Mouse (Mus musculus): ENCODE data around the gene Camta1.

The Camta1 gene

GRCm38 (mm10) chr4:151576291-151577108 lies 285.2 kb downstream of the Camta1 start:
- Histone ChIP-seq H3K9me3 (ENCODE audit: low read length) (no peaks in the 10 kb centered on the region), H3K4me1 (replicated peaks; ENCODE audit: low read depth, low read length) (no peaks in the 10 kb centered on the region), H3K4me3 (replicated peaks; ENCODE audit: low read length) (no peak overlapping the region), H3K36me3 (ENCODE audit: insufficient read depth, low read length) (no peaks in the 10 kb centered on the region), H3K27me3 (ENCODE audit: insufficient read depth, low read length) (no peaks in the 10 kb centered on the region)
- TF ChIP-seq NANOG (IDR thresholded peaks at IDR 0.05; ENCODE audit: borderline replicate concordance, low read length) (no peak), CTCF (conservative IDR thresholded peaks at IDR 0.05; ENCODE audit: low read length) (no peak), POU5F1 (IDR thresholded peaks at IDR 0.05; ENCODE audit: borderline replicate concordance, low read length) (no peak)

GRCm38 (mm10) chr4:151572716-151573115 lies 289.0 kb downstream of the Camta1 start:
- H3K4me3 ChIP-seq (replicated peaks; ENCODE audit: low read length): no peak overlapping the region
- no peak for TF ChIP-seq POU5F1 (IDR thresholded peaks at IDR 0.05; ENCODE audit: borderline replicate concordance, low read length)

GRCm38 (mm10) chr4:151569586-151569985 lies 292.1 kb downstream of the Camta1 start:
- H3K27me3 ChIP-seq (ENCODE audit: insufficient read depth, low read length): peaks cover 2% of the 10 kb centered on the region; the same call in 1 of the 2 replicates
- H3K36me3 ChIP-seq (ENCODE audit: insufficient read depth, low read length): no peaks in the 10 kb centered on the region
- no peaks in the 10 kb centered on the region for H3K9me3 ChIP-seq (ENCODE audit: low read length)
- no peak overlapping the region for H3K4me3 ChIP-seq (replicated peaks; ENCODE audit: low read length)
- TF ChIP-seq NANOG (IDR thresholded peaks at IDR 0.05; ENCODE audit: borderline replicate concordance, low read length): no peak
- no peak for TF ChIP-seq CTCF (conservative IDR thresholded peaks at IDR 0.05; ENCODE audit: low read length)
- TF ChIP-seq POU5F1 (IDR thresholded peaks at IDR 0.05; ENCODE audit: borderline replicate concordance, low read length): no peak
- H3K4me1 ChIP-seq (replicated peaks; ENCODE audit: low read depth, low read length): no peaks in the 10 kb centered on the region

More at GRCm38 (mm10) chr4:151572716-151573115, 289.0 kb downstream of the Camta1 start:
- Histone ChIP-seq H3K36me3 (ENCODE audit: insufficient read depth, low read length) (no peaks in the 10 kb centered on the region), H3K27me3 (ENCODE audit: insufficient read depth, low read length) (no peaks in the 10 kb centered on the region), H3K4me1 (replicated peaks; ENCODE audit: low read depth, low read length) (no peaks in the 10 kb centered on the region), H3K9me3 (ENCODE audit: low read length) (no peaks in the 10 kb centered on the region)

DNA sequence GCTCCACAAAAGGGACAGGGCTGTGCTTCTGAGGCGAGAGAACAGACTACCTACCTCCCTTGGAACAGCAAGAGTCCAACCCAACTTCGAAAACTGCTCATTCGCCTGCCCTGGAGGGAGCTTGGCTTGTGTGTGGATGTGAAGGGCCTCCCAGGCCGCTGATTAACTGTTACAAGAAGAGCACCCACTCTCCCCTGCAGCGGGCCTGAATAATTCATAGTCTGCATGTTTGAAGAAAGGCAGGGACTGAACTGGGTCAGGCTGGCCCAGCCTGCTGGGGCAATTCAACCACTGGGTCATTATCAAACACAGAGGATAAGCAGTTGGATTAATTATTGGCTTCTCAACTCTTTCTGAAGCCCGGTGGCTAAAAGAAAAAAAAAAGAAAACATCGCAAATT lies 292.8 kb downstream of the Camta1 start:
- Histone ChIP-seq H3K4me3 (replicated peaks; ENCODE audit: low read length) (no peak overlapping the region), H3K9me3 (ENCODE audit: low read length) (no peaks in the 10 kb centered on the region), H3K4me1 (replicated peaks; ENCODE audit: low read depth, low read length) (no peaks in the 10 kb centered on the region), H3K27me3 (ENCODE audit: insufficient read depth, low read length) (peaks cover 2% of the 10 kb centered on the region; the same call in 1 of the 2 replicates), H3K36me3 (ENCODE audit: insufficient read depth, low read length) (no peaks in the 10 kb centered on the region)
- no peak for TF ChIP-seq POU5F1 (IDR thresholded peaks at IDR 0.05; ENCODE audit: borderline replicate concordance, low read length)
- TF ChIP-seq CTCF (conservative IDR thresholded peaks at IDR 0.05; ENCODE audit: low read length): no peak
- TF ChIP-seq NANOG (IDR thresholded peaks at IDR 0.05; ENCODE audit: borderline replicate concordance, low read length): no peak

DNA sequence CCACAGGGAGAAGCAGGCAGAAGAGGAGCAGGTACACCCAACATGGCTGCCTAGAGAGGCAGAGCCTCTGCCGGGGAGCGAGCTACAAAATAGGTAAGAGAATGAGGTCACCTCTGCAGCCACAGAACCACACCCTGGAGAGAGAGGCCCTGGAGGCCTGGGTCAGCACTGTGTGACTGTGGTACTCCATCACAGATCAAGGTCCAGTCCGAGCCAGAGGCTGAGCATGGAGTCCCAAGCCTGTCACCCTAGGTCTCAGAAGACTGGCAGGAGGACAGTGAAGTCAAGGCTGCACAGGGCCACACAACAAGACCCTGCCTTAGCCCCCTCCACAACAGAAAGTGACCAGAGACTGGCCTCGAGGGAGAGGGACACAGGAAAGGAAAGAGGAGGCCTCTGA lies 294.6 kb downstream of the Camta1 start:
- no peaks in the 10 kb centered on the region for H3K9me3 ChIP-seq (ENCODE audit: low read length)

DNA sequence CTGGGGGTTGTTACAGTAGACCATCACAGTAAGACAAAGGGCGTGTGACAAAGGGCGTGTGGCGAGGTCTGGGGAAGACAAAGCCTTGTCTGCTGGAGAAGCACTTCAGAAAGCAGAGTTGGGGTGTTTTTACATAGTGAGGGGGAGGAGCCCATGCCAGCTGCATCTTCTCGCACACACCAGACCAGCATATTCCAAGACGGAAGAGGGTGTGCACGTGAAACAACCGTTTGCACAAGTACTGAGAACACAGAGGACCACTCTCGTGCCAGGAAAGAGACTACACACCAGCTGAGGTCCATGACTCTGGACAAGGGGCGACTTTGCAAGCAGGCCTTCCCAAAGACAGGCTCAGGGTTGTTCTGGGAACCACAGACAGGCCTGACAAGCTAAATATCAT lies 306.2 kb downstream of the Camta1 start:
- TF ChIP-seq CTCF (conservative IDR thresholded peaks at IDR 0.05; ENCODE audit: low read length) (no peak), POU5F1 (IDR thresholded peaks at IDR 0.05; ENCODE audit: borderline replicate concordance, low read length) (no peak), NANOG (IDR thresholded peaks at IDR 0.05; ENCODE audit: borderline replicate concordance, low read length) (no peak)
- H3K4me3 ChIP-seq (replicated peaks; ENCODE audit: low read length): no peak overlapping the region
- no peaks in the 10 kb centered on the region for H3K27me3 ChIP-seq (ENCODE audit: insufficient read depth, low read length)
- H3K36me3 ChIP-seq (ENCODE audit: insufficient read depth, low read length): no peaks in the 10 kb centered on the region
- no peaks in the 10 kb centered on the region for H3K4me1 ChIP-seq (replicated peaks; ENCODE audit: low read depth, low read length)
- no peaks in the 10 kb centered on the region for H3K9me3 ChIP-seq (ENCODE audit: low read length)

More for the DNA sequence above, 294.6 kb downstream of the Camta1 start:
- Histone ChIP-seq H3K27me3 (ENCODE audit: insufficient read depth, low read length) (peaks cover 2% of the 10 kb centered on the region; the same call in 1 of the 2 replicates), H3K36me3 (ENCODE audit: insufficient read depth, low read length) (no peaks in the 10 kb centered on the region), H3K4me1 (replicated peaks; ENCODE audit: low read depth, low read length) (no peaks in the 10 kb centered on the region), H3K4me3 (replicated peaks; ENCODE audit: low read length) (no peak overlapping the region)
- TF ChIP-seq POU5F1 (IDR thresholded peaks at IDR 0.05; ENCODE audit: borderline replicate concordance, low read length) (no peak), CTCF (conservative IDR thresholded peaks at IDR 0.05; ENCODE audit: low read length) (no peak), NANOG (IDR thresholded peaks at IDR 0.05; ENCODE audit: borderline replicate concordance, low read length) (no peak)

DNA sequence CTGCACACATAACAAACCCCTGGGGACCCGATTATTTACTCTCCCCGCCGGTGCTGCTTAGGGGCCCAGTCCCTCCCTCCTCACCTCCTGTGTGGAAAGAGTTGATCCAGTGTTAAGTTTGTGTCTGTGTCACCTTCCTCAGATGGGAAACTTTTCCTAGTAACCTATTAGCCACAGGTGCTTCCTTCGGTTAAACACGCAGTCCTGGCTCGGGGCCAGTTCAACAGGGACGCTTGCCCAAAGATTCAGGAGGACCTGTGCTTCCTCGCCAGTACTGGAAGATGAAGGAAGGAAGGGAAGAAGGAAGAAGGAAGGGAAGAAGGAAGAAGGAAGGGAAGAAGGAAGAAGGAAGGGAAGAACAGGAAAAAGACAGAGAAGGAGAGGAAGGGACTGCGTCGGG lies 312.2 kb downstream of the Camta1 start:
- TF ChIP-seq CTCF (conservative IDR thresholded peaks at IDR 0.05; ENCODE audit: low read length) (no peak), POU5F1 (IDR thresholded peaks at IDR 0.05; ENCODE audit: borderline replicate concordance, low read length) (no peak), NANOG (IDR thresholded peaks at IDR 0.05; ENCODE audit: borderline replicate concordance, low read length) (no peak)
- Histone ChIP-seq H3K36me3 (ENCODE audit: insufficient read depth, low read length) (no peaks in the 10 kb centered on the region), H3K27me3 (ENCODE audit: insufficient read depth, low read length) (no peaks in the 10 kb centered on the region), H3K9me3 (ENCODE audit: low read length) (no peaks in the 10 kb centered on the region), H3K4me3 (replicated peaks; ENCODE audit: low read length) (no peak overlapping the region), H3K4me1 (replicated peaks; ENCODE audit: low read depth, low read length) (no peaks in the 10 kb centered on the region)

GRCm38 (mm10) chr4:151545452-151545851 lies 316.2 kb downstream of the Camta1 start:
- no peaks in the 10 kb centered on the region for H3K36me3 ChIP-seq (ENCODE audit: insufficient read depth, low read length)
- H3K4me1 ChIP-seq (replicated peaks; ENCODE audit: low read depth, low read length): peaks cover 4% of the 10 kb centered on the region
- TF ChIP-seq NANOG (IDR thresholded peaks at IDR 0.05; ENCODE audit: borderline replicate concordance, low read length) (no peak), POU5F1 (IDR thresholded peaks at IDR 0.05; ENCODE audit: borderline replicate concordance, low read length) (no peak), CTCF (conservative IDR thresholded peaks at IDR 0.05; ENCODE audit: low read length) (no peak)
- H3K9me3 ChIP-seq (ENCODE audit: low read length): no peaks in the 10 kb centered on the region
- H3K4me3 ChIP-seq (replicated peaks; ENCODE audit: low read length): no peak overlapping the region
- H3K27me3 ChIP-seq (ENCODE audit: insufficient read depth, low read length): no peaks in the 10 kb centered on the region
